Mouse (Mus musculus) heart, adult 2 months (tissue): ENCODE data around the gene Etfa. TPM values are rescaled to one million over a fixed set of nuclear protein-coding genes. Genes with fewer than 3 reads are reported as not detected.

Source experiments
- DNase-seq, 2 experiments: peaks; one replicate each; pipeline ENCODE4 v3.0.0; 2021
- H3K27ac ChIP-seq: fragments of 200-600 bp; 2 replicates; pipeline ENCODE4 v1.8.1; 2022
- H3K27me3 ChIP-seq: fragments of 200-500 bp; 2 replicates; pipeline ENCODE4 v1.6.1; 2012; ENCODE audit warnings: mild to moderate bottlenecking, low read length, inconsistent platforms, mixed read lengths; ENCODE audit not compliant: control insufficient read depth, insufficient read depth
- H3K36me3 ChIP-seq: fragments of 200-500 bp; 2 replicates; pipeline ENCODE4 v1.6.1; 2012; ENCODE audit warnings: low read length, inconsistent platforms; ENCODE audit not compliant: control insufficient read depth, insufficient read depth
- H3K4me1 ChIP-seq: fragments of 200-500 bp; 2 replicates; pipeline ENCODE4 v1.6.1; 2011; ENCODE audit warnings: low read length; ENCODE audit not compliant: control insufficient read depth, insufficient read depth
- H3K4me3 ChIP-seq: fragments of 200-600 bp; 2 replicates; pipeline ENCODE4 v1.8.1; 2022
- H3K79me2 ChIP-seq: fragments of 200-500 bp; replicated peaks from 2 replicates; pipeline ENCODE4 v1.6.1; 2012; ENCODE audit warnings: mild to moderate bottlenecking, inconsistent platforms, low read length, moderate library complexity, mixed read lengths; ENCODE audit not compliant: control insufficient read depth, insufficient read depth
- H3K9ac ChIP-seq: fragments of 200-500 bp; 2 replicates; pipeline ENCODE4 v1.6.1; 2012; ENCODE audit warnings: low read depth, mild to moderate bottlenecking, control low read depth, inconsistent platforms, low read length, mixed read lengths
- CTCF ChIP-seq: fragments of 200-600 bp; IDR thresholded peaks from 2 replicates; pipeline ENCODE4 v1.8.1; 2022; ENCODE audit warnings: antibody characterized with exemption, mild to moderate bottlenecking, moderate library complexity
- EP300 ChIP-seq: fragments of 200-500 bp; IDR thresholded peaks from 2 replicates; pipeline ENCODE4 v1.6.1; 2011; ENCODE audit warnings: low read depth, low read length, control low read depth; ENCODE audit not compliant: insufficient read depth
- POLR2A ChIP-seq: fragments of 200-500 bp; IDR thresholded peaks from 2 replicates; pipeline ENCODE4 v1.6.1; 2011; ENCODE audit warnings: mild to moderate bottlenecking, low read depth, low read length, control low read depth; ENCODE audit not compliant: insufficient read depth
- WGBS: fragments of 180-500 bp; shearing (Covaris S2); methylation state at CpG from one replicate; pipeline ENCODE4 v1.1.7; 2018; 5-methylcytosine and 5-hydroxymethylcytosine counted together
- intact Hi-C: fragments of 180-260 bp; cut with DNase I; formaldehyde crosslinking; loops from one replicate; pipeline ENCODE4 v1.15.1; 2025
- polyA plus RNA-seq: library from polyadenylated mRNA; depleted of rRNA; stranded (reverse); fragments of >200 nt; gene quantifications from 2 replicates; pipeline ENCODE4 v1.2.3, GENCODE M21; 2012
- total RNA-seq, 2 experiments: library from RNA; stranded (reverse); gene quantifications; 2 replicates each; pipeline ENCODE4 v1.2.3; 2021

Gene Etfa
- total and polyA plus RNA-seq, 3 experiments = 289 to 1,031 (median 871) TPM

GRCm38 (mm10) chr9:55447509-55447908, 64.5 kb downstream of the Etfa start:
- H3K79me2 ChIP-seq = no peaks in the 10 kb centered on the region
- no peak for DNase-seq
- TF ChIP-seq POLR2A (no peak), CTCF (no peak), EP300 (no peak)
- no peaks in the 10 kb centered on the region for H3K4me1 ChIP-seq
- intact Hi-C loops = no loop called here
- 82% methylated on average over 4 of the region's 4 CpGs for WGBS
- no peak overlapping the region for H3K27ac ChIP-seq
- no peak overlapping the region for H3K9ac ChIP-seq
- H3K27me3 ChIP-seq = no peaks in the 10 kb centered on the region
- H3K36me3 ChIP-seq = no peaks in the 10 kb centered on the region
- no peak overlapping the region for H3K4me3 ChIP-seq

GRCm38 (mm10) chr9:55439206-55439780, 72.8 kb downstream of the Etfa start:
- no peaks in the 10 kb centered on the region for H3K4me1 ChIP-seq
- no peak for TF ChIP-seq CTCF
- no peak for TF ChIP-seq POLR2A
- no peak for TF ChIP-seq EP300
- H3K79me2 ChIP-seq = no peaks in the 10 kb centered on the region
- H3K27me3 ChIP-seq = no peaks in the 10 kb centered on the region
- WGBS = 78% methylated on average over 5 of the region's 5 CpGs
- H3K4me3 ChIP-seq = no peak overlapping the region
- H3K9ac ChIP-seq = no peak overlapping the region
- DNase-seq = no peak
- no peaks in the 10 kb centered on the region for H3K36me3 ChIP-seq
- intact Hi-C loops = no loop called here
- no peak overlapping the region for H3K27ac ChIP-seq

- WGBS = 37% methylated on average over 3 of the region's 3 CpGs
- intact Hi-C loops = no loop called here
- Histone ChIP-seq H3K9ac (no peak overlapping the region), H3K36me3 (no peaks in the 10 kb centered on the region), H3K27me3 (no peaks in the 10 kb centered on the region), H3K27ac (no peak overlapping the region), H3K4me1 (no peaks in the 10 kb centered on the region), H3K4me3 (no peak overlapping the region), H3K79me2 (no peaks in the 10 kb centered on the region)
- DNase-seq = no peak
- TF ChIP-seq EP300 (no peak), POLR2A (no peak), CTCF (no peak)
Observed at GRCm38 (mm10) chr9:55438433-55438832, 73.6 kb downstream of the Etfa start.

- Histone ChIP-seq H3K4me1 (no peaks in the 10 kb centered on the region), H3K27me3 (0 out of 2 replicates have a peak, but pooled peaks cover 3% of the 10 kb centered on the region), H3K4me3 (no peak overlapping the region), H3K27ac (no peak overlapping the region), H3K9ac (no peak overlapping the region), H3K79me2 (no peaks in the 10 kb centered on the region), H3K36me3 (no peaks in the 10 kb centered on the region)
- intact Hi-C loops = no loop called here
- WGBS = 88% methylated on average over 5 of the region's 5 CpGs
- no peak for DNase-seq
- no peak for TF ChIP-seq CTCF
- TF ChIP-seq POLR2A = no peak
- TF ChIP-seq EP300 = no peak
Observed at GRCm38 (mm10) chr9:55433875-55434274, 78.2 kb downstream of the Etfa start.

- H3K4me1 ChIP-seq = no peaks in the 10 kb centered on the region
- H3K79me2 ChIP-seq = no peaks in the 10 kb centered on the region
- 0 out of 2 replicates have a peak, but pooled peaks cover 3% of the 10 kb centered on the region for H3K27me3 ChIP-seq
- no peak overlapping the region for H3K27ac ChIP-seq
- intact Hi-C loops = no loop called here
- H3K4me3 ChIP-seq = no peak overlapping the region
- 55% methylated on average over 14 of the region's 14 CpGs for WGBS
- no peak for DNase-seq
- no peak overlapping the region for H3K9ac ChIP-seq
- H3K36me3 ChIP-seq = no peaks in the 10 kb centered on the region
- TF ChIP-seq POLR2A = no peak
- TF ChIP-seq EP300 = no peak
- TF ChIP-seq CTCF = no peak
Observed at GRCm38 (mm10) chr9:55432306-55433289, 79.4 kb downstream of the Etfa start.

GRCm38 (mm10) chr9:55430133-55430532, 81.9 kb downstream of the Etfa start:
- Histone ChIP-seq H3K9ac (no peak overlapping the region), H3K36me3 (no peaks in the 10 kb centered on the region), H3K27ac (no peak overlapping the region), H3K4me3 (no peak overlapping the region), H3K27me3 (0 out of 2 replicates have a peak, but pooled peaks cover 3% of the 10 kb centered on the region), H3K79me2 (no peaks in the 10 kb centered on the region), H3K4me1 (no peaks in the 10 kb centered on the region)
- peak in 1 of 2 experiments; percentile 9 for DNase-seq
- TF ChIP-seq POLR2A (no peak), EP300 (no peak), CTCF (no peak)
- 23% methylated on average over 20 of the region's 20 CpGs for WGBS
- intact Hi-C loops = no loop called here
